Mouse (Mus musculus) lung, postnatal 0 days (tissue): ENCODE data around the gene Rwdd4a.

Experiments
- CTCF ChIP-seq: IDR thresholded peaks from 2 replicates; pipeline ENCODE4 v1.5.1; 2016; ENCODE audit warnings: antibody characterized with exemption, mild to moderate bottlenecking
- EP300 ChIP-seq: IDR thresholded peaks from 2 replicates; pipeline ENCODE4 v1.6.1; 2016; ENCODE audit warnings: antibody characterized with exemption, mild to moderate bottlenecking, control low read depth

DNA sequence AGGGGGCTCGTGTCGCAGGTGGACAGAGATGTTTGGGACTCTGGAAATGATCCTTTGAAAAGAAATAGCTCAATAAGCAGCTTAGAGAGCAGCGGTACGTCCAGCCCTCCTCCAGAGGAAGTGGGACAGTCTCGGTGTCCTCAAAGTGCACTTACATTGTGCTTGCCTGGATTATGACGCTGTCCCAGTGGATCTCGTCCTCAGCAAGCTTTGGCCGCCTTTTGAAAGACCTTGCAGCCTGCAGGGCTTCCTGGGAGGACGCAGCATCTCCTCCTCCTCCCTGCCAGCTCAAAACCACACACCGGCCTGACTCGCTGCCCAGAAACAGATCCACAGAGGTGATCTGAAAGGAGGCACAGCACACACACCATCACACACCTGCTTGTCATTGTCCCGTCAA lies 28.0 kb upstream of the Rwdd4a start:
- TF ChIP-seq CTCF (no peak), EP300 (no peak)
